38 mouse cellular contexts compared by ENCODE assay signal in the genomic region with DNA sequence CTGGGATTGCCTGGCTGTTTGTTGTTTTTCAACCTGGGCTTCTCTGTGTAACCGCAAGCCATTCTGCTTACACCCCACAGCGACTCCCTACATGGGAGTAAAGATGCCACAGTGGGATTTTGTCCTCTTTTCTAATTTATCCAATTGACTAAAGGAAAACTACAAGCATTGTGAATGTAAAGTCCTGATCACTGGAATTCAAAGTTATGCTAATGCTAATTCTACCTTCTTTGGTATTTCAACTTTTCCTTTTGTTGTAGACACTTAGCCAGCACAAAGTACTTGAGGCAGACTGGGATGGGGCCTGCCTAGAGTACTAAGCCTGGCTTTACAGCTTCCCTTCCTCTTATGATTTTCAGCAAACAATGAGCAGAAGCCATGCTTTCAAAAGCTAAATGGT. TPM values are rescaled to one million over a fixed set of nuclear protein-coding genes. Genes with fewer than 3 reads are reported as not detected.
"Had no signal": no experiment of that assay in that cellular context is flagged by ENCODE, and none has a peak within 500 bp of the region (broad histone marks: within the 10 kb centered on the region; RNA-seq: fewer than 3 reads in every experiment).

No protein-coding gene starts in this region.

- H3K9me3 ChIP-seq: limb, embryonic 10.5 days; limb, embryonic 12.5 days; limb, embryonic 13.5 days; limb, embryonic 15.5 days; liver, embryonic 12.5 days; liver, embryonic 13.5 days; liver, embryonic 15.5 days; lung, embryonic 15.5 days; megakaryocyte, embryonic 14.5 days; midbrain, embryonic 12.5 days; midbrain, embryonic 13.5 days; midbrain, embryonic 15.5 days; neural tube, embryonic 12.5 days had no signal

- ATAC-seq: liver, embryonic 12.5 days; liver, postnatal 0 days; lung, postnatal 0 days; midbrain, embryonic 13.5 days; midbrain, embryonic 15.5 days; midbrain, embryonic 16.5 days had no signal

- H3K9ac ChIP-seq: limb, embryonic 12.5 days; limb, embryonic 13.5 days; limb, embryonic 15.5 days; liver, embryonic 12.5 days; liver, embryonic 13.5 days; liver, embryonic 14.5 days; liver, embryonic 15.5 days; liver, postnatal 0 days; lung, embryonic 14.5 days; lung, embryonic 15.5 days; midbrain, embryonic 12.5 days; midbrain, embryonic 13.5 days; midbrain, embryonic 15.5 days; neural tube, embryonic 12.5 days had no signal

- DNase-seq: left cerebral cortex, postnatal 4 days; liver; liver, embryonic 13.5 days; liver, postnatal 0 days; lung, adult 18-20 months; lung, adult 2 months; lung, embryonic 14.5 days; lung, postnatal 10 days; lung, postnatal 14 days; lung, postnatal 36 days; lung, postnatal 4 days; midbrain, embryonic 14.5 days had no signal

- H3K4me3 ChIP-seq: left cerebral cortex, adult 2 months; limb, embryonic 10.5 days; limb, embryonic 12.5 days; limb, embryonic 13.5 days; limb, embryonic 15.5 days; liver, embryonic 12.5 days; liver, embryonic 13.5 days; liver, embryonic 15.5 days; lung, embryonic 15.5 days; megakaryocyte, embryonic 14.5 days; midbrain, embryonic 12.5 days; midbrain, embryonic 13.5 days; midbrain, embryonic 15.5 days; myocyte; neural tube, embryonic 12.5 days had no signal

- H3K4me2 ChIP-seq: limb, embryonic 12.5 days; limb, embryonic 13.5 days; limb, embryonic 15.5 days; liver, embryonic 12.5 days; liver, embryonic 13.5 days; liver, embryonic 15.5 days; lung, embryonic 14.5 days; lung, embryonic 15.5 days; midbrain, embryonic 11.5 days; midbrain, embryonic 12.5 days; midbrain, embryonic 13.5 days; midbrain, embryonic 15.5 days; neural tube, embryonic 12.5 days had no signal

- H3K27me3 ChIP-seq: limb, embryonic 12.5 days; limb, embryonic 13.5 days; limb, embryonic 15.5 days; liver, embryonic 12.5 days; liver, embryonic 13.5 days; liver, embryonic 15.5 days; lung, embryonic 15.5 days; megakaryocyte, embryonic 14.5 days; midbrain, embryonic 12.5 days; midbrain, embryonic 13.5 days; midbrain, embryonic 15.5 days; neural tube, embryonic 12.5 days had no signal

- H3K4me1 ChIP-seq: limb, embryonic 12.5 days; limb, embryonic 13.5 days; lung, embryonic 15.5 days; neural tube, embryonic 12.5 days had no signal

- H3K27ac ChIP-seq: left cerebral cortex, adult 2 months; limb, embryonic 10.5 days; limb, embryonic 12.5 days; limb, embryonic 13.5 days; limb, embryonic 15.5 days; liver, embryonic 12.5 days; liver, embryonic 13.5 days; liver, embryonic 14.5 days; liver, embryonic 15.5 days; lung, embryonic 15.5 days; macrophage; midbrain, embryonic 12.5 days; midbrain, embryonic 13.5 days; midbrain, embryonic 15.5 days; neural tube, embryonic 12.5 days had no signal

- H3K36me3 ChIP-seq: midbrain, embryonic 15.5 days had no signal

RNA-seq across cellular contexts. Expression of a gene that starts 18.9 kb away (rescaled TPM):
- polyA plus RNA-seq: limb, embryonic 10.5 days; limb, embryonic 11.5 days; limb, embryonic 12.5 days; limb, embryonic 13.5 days; limb, embryonic 14.5 days; limb, embryonic 15.5 days; liver, adult 2 months; liver, embryonic 12.5 days; liver, embryonic 13.5 days; liver, embryonic 14.5 days; liver, embryonic 15.5 days; liver, embryonic 16.5 days; liver, postnatal 0 days; lung, adult 2 months; lung, embryonic 14.5 days; lung, embryonic 15.5 days; lung, embryonic 16.5 days; lung, postnatal 0 days; macrophage; midbrain, embryonic 11.5 days; midbrain, embryonic 12.5 days; midbrain, embryonic 13.5 days; midbrain, embryonic 14.5 days; midbrain, embryonic 15.5 days; midbrain, embryonic 16.5 days; midbrain, postnatal 0 days; myocyte; neural tube, embryonic 11.5 days; neural tube, embryonic 12.5 days had no signal
